Mouse (Mus musculus): ENCODE results near the gene Gm20388.

DNA sequence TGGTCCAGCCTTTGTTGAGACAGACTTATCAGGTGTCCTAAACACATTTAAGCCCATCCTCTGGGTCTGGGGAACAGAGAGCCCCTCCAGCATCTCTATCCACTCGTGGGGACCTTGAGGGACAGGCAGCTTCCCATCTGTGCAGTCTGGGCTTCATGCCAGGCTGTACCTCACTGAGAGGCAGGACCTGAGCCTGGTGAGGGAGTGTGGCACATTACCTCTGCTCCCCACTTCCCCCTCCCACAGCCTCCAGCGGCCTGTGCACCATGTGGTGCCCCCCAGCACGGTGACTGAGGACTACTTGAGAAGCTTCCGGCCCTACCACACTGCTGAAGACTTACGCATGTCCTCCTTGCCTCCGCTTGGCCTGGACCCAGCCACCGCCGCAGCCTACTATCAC is 656.0 kb downstream of the Gm20388 start:
- no peak for TF ChIP-seq CTCF (IDR thresholded peaks at IDR 0.05; ENCODE audit: low read depth)
- no peak for TF ChIP-seq EP300 (optimal IDR thresholded peaks at IDR 0.05)
